Mouse (Mus musculus) adrenal gland, adult (tissue): ENCODE measurements at regions not wholly inside any gene's neighbourhood (a gene's known extent, or its start where the extent isn't known, plus 50 kb on each side); places are given as distances from the start of the nearest gene placed in this dataset.

Experiments
- DNase-seq, 2 experiments: peaks; one replicate each; pipeline ENCODE4 v3.0.0; 2022 to 2023; ENCODE audit warnings: low spot score in 1 of 2; ENCODE audit not compliant: inconsistent age in 2 of 2

- no peak for DNase-seq
These were observed 1206.6 kb downstream of the Grik2 start for GRCm38 (mm10) chr10:48582006-48582405.

GRCm38 (mm10) chr10:48581081-48581480 lies 1207.5 kb downstream of the Grik2 start:
- no peak for DNase-seq

- DNase-seq: no peak
These were observed 1216.0 kb downstream of the Grik2 start for GRCm38 (mm10) chr10:48572600-48572999.

- DNase-seq: peak; percentile 36 to 72
These were observed 1238.8 kb downstream of the Grik2 start for GRCm38 (mm10) chr10:48549791-48550190.

GRCm38 (mm10) chr10:48522258-48522657 lies 1266.3 kb downstream of the Grik2 start:
- DNase-seq: no peak

- no peak for DNase-seq
These were observed 1315.6 kb downstream of the Grik2 start for GRCm38 (mm10) chr10:48472927-48473326.

- DNase-seq: no peak
These were observed 1344.7 kb downstream of the Grik2 start for GRCm38 (mm10) chr10:48443739-48444342.

GRCm38 (mm10) chr10:48433287-48433686 lies 1355.3 kb downstream of the Grik2 start:
- DNase-seq: no peak

- no peak for DNase-seq
These were observed 1363.1 kb downstream of the Grik2 start for GRCm38 (mm10) chr10:48425501-48425900.

GRCm38 (mm10) chr10:48405071-48405470 lies 1383.5 kb downstream of the Grik2 start:
- DNase-seq: no peak
